Mouse (Mus musculus): Measurements from ENCODE around the gene Evl. TPM values are rescaled to one million over a fixed set of nuclear protein-coding genes. Genes with fewer than 3 reads are reported as not detected.

The Evl gene
- total and polyA plus RNA-seq, 3 experiments: 3.2 to 29.3 (median 11.3) TPM

DNA sequence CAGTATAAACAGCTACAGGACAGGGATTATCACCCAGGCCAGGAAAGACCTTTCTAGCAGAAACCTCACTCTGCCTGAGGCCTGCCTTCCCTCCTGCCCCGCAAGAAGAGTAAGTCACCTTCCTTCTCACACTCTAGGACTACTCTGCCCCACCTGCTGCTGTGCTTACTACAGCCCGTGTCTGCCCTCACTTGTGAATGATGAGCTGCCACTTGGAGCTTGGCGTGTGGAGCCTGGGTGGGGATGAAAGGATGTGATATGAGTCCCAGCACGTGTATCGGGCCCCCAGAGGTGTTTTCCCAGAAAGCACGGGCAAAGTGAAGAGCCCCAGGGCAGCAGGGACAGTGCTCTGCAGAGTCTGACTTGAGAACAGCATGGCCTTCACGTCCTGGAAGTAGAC lies 63.0 kb downstream of the Evl start:
- dilution Hi-C loops (cut with MboI; ENCODE audit: extremely low pct_ligation_motif_present, extremely low pct_unique_long_range_greater_than_20kb, low sequenced_read_pairs) (no loop called here), in situ Hi-C loops (cut with MboI; ENCODE audit: low pct_ligation_motif_present, low pct_unique_long_range_greater_than_20kb, low sequenced_read_pairs) (loop anchor here (5.0 to 25.0 kb wide), 2 partner anchors 35 to 145 kb away; no protein-coding TSS in a partner anchor)
- Histone ChIP-seq H3K36me3 (replicated peaks in 1 of 2; ENCODE audit: control insufficient read depth in 1 of 2, insufficient read depth in 1 of 2, low read length in 1 of 2) (no peaks in the 10 kb centered on the region), H3K79me2 (replicated peaks; ENCODE audit: control insufficient read depth, extremely low read depth, insufficient read depth, poor library complexity, severe bottlenecking) (no peaks in the 10 kb centered on the region), H3K9ac (ENCODE audit: insufficient read depth, low read depth) (no peak overlapping the region), H3K4me1 (ENCODE audit: control insufficient read depth in 1 of 2, insufficient read depth in 2 of 2) (peaks cover 0 to 8% of the 10 kb centered on the region in 2 experiments; a peak in 2 of 4 replicates), H3K27ac (ENCODE audit: insufficient read depth, low read depth) (no peak overlapping the region), H3K4me2 (ENCODE audit: insufficient read depth, low read depth, poor library complexity, severe bottlenecking) (no peak overlapping the region), H3K27me3 (replicated peaks) (peaks cover 2% of the 10 kb centered on the region), H3K9me3 (replicated peaks; ENCODE audit: low read length) (no peaks in the 10 kb centered on the region), H3K4me3 (replicated peaks in 1 of 3; ENCODE audit: low read depth in 2 of 3, low read length in 2 of 3, poor library complexity in 1 of 3) (no peak overlapping the region)
- no peak for TF ChIP-seq MYC (IDR thresholded peaks at IDR 0.05; ENCODE audit: low read depth, low read length)
- DNase-seq (ENCODE audit: extremely low read depth): no peak

DNA sequence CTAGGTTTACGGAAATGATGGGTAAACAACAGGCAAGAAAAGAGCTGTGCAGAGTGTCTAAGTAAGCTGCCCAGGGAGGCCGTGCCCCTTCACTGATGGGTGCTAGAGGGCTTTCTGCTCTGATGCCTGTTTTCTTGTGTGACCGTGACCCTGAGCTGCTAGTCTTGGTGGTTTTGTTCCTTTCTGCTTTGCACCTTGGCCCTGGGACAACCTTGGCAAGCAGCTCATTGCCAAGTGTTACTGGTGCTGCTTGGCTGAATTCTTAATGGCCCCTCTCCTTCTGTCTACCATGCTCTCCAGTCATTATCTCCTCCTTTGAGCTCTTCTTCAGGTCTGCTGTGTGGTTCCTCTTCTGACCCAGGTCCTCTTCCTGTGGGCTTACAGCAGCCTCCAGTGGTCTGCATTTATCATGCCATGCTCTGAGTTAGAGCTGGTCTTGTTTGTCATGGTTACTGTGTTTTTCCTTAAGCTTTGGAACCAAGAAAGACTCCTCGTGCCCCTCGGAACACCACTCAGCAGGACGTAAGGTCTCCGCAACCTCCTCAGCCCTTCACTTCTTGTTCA lies 65.4 kb downstream of the Evl start:
- no peak for DNase-seq (ENCODE audit: extremely low read depth)
- dilution Hi-C loops (cut with MboI; ENCODE audit: extremely low pct_ligation_motif_present, extremely low pct_unique_long_range_greater_than_20kb, low sequenced_read_pairs): no loop called here

GRCm38 (mm10) chr12:108622406-108622805 lies 67.9 kb downstream of the Evl start:
- TF ChIP-seq ZC3H11A (IDR thresholded peaks at IDR 0.05; ENCODE audit: low read depth, low read length): no peak
- TF ChIP-seq TBP (conservative IDR thresholded peaks at IDR 0.05; ENCODE audit: low read depth, low read length): no peak
- no peak for TF ChIP-seq POLR2AphosphoS2 (IDR thresholded peaks at IDR 0.05; ENCODE audit: low read depth, low read length)
- no peak for TF ChIP-seq ETS1 (conservative IDR thresholded peaks at IDR 0.05; ENCODE audit: low read depth, low read length)
- no peak for TF ChIP-seq POLR2A (IDR thresholded peaks at IDR 0.05; ENCODE audit: low read depth, low read length)
- TF ChIP-seq CHD2 (IDR thresholded peaks at IDR 0.05; ENCODE audit: low read length): no peak
- no peak for TF ChIP-seq JUN (IDR thresholded peaks at IDR 0.05; ENCODE audit: insufficient read depth, low read depth, low read length)
- no peak for TF ChIP-seq NRF1 (IDR thresholded peaks at IDR 0.05; ENCODE audit: low read depth, low read length)
- TF ChIP-seq CTCF (conservative IDR thresholded peaks at IDR 0.05 in 1 of 2, IDR thresholded peaks at IDR 0.05 in 1 of 2; ENCODE audit: low read depth in 2 of 2, low read length in 2 of 2): no peak
- TF ChIP-seq PAX5 (IDR thresholded peaks at IDR 0.05; ENCODE audit: low read length): no peak
- TF ChIP-seq SMC3 (IDR thresholded peaks at IDR 0.05; ENCODE audit: low read depth, low read length): no peak
- TF ChIP-seq ELF1 (IDR thresholded peaks at IDR 0.05; ENCODE audit: low read depth, low read length): no peak
- no peak for TF ChIP-seq HCFC1 (IDR thresholded peaks at IDR 0.05; ENCODE audit: low read depth, low read length)
- no peak for TF ChIP-seq KAT2A (IDR thresholded peaks at IDR 0.05; ENCODE audit: insufficient replicate concordance, low read length)
- TF ChIP-seq JUND (conservative IDR thresholded peaks at IDR 0.05; ENCODE audit: low read depth, low read length): no peak
- TF ChIP-seq ZNF384 (IDR thresholded peaks at IDR 0.05; ENCODE audit: low read depth, low read length): no peak
- no peak for TF ChIP-seq MAX (IDR thresholded peaks at IDR 0.05; ENCODE audit: low read length)
- no peak for TF ChIP-seq MAZ (IDR thresholded peaks at IDR 0.05; ENCODE audit: low read depth, low read length)
- TF ChIP-seq UBTF (IDR thresholded peaks at IDR 0.05; ENCODE audit: low read depth, low read length): no peak
- no peak overlapping the region for H3K27ac ChIP-seq (ENCODE audit: insufficient read depth, low read depth)
- in situ Hi-C loops (cut with MboI; ENCODE audit: low pct_ligation_motif_present, low pct_unique_long_range_greater_than_20kb, low sequenced_read_pairs) (loop anchor here (25.0 kb wide), 1 partner anchor 140 kb away; no protein-coding TSS in a partner anchor), dilution Hi-C loops (cut with MboI; ENCODE audit: extremely low pct_ligation_motif_present, extremely low pct_unique_long_range_greater_than_20kb, low sequenced_read_pairs) (no loop called here)
- peaks cover 0 to 7% of the 10 kb centered on the region in 2 experiments; a peak in 2 of 4 replicates for H3K4me1 ChIP-seq (ENCODE audit: control insufficient read depth in 1 of 2, insufficient read depth in 2 of 2)
- H3K9ac ChIP-seq (ENCODE audit: insufficient read depth, low read depth): no peak overlapping the region
- no peak overlapping the region for H3K4me3 ChIP-seq (replicated peaks in 1 of 3; ENCODE audit: low read depth in 2 of 3, low read length in 2 of 3, poor library complexity in 1 of 3)
- H3K9me3 ChIP-seq (replicated peaks; ENCODE audit: low read length): no peaks in the 10 kb centered on the region
- H3K4me2 ChIP-seq (ENCODE audit: insufficient read depth, low read depth, poor library complexity, severe bottlenecking): no peak overlapping the region
- DNase-seq (ENCODE audit: extremely low read depth): no peak
- H3K79me2 ChIP-seq (replicated peaks; ENCODE audit: control insufficient read depth, extremely low read depth, insufficient read depth, poor library complexity, severe bottlenecking): no peaks in the 10 kb centered on the region
- no peaks in the 10 kb centered on the region for H3K36me3 ChIP-seq (replicated peaks in 1 of 2; ENCODE audit: control insufficient read depth in 1 of 2, insufficient read depth in 1 of 2, low read length in 1 of 2)
- H3K27me3 ChIP-seq (replicated peaks): no peaks in the 10 kb centered on the region

More for the DNA sequence above, 65.4 kb downstream of the Evl start:
- H3K4me1 ChIP-seq (ENCODE audit: control insufficient read depth in 1 of 2, insufficient read depth in 2 of 2): peaks cover 0 to 8% of the 10 kb centered on the region in 2 experiments; a peak in 2 of 4 replicates
- H3K4me3 ChIP-seq (replicated peaks in 1 of 3; ENCODE audit: low read depth in 2 of 3, low read length in 2 of 3, poor library complexity in 1 of 3): no peak overlapping the region
- in situ Hi-C loops (cut with MboI; ENCODE audit: low pct_ligation_motif_present, low pct_unique_long_range_greater_than_20kb, low sequenced_read_pairs): loop anchor here (5.0 to 25.0 kb wide), 2 partner anchors 32 to 142 kb away; no protein-coding TSS in a partner anchor
- H3K4me2 ChIP-seq (ENCODE audit: insufficient read depth, low read depth, poor library complexity, severe bottlenecking): no peak overlapping the region
- no peak overlapping the region for H3K9ac ChIP-seq (ENCODE audit: insufficient read depth, low read depth)
- TF ChIP-seq USF1 (IDR thresholded peaks at IDR 0.05; ENCODE audit: low read depth, low read length) (no peak), MAFK (IDR thresholded peaks at IDR 0.05; ENCODE audit: insufficient replicate concordance, low read length) (no peak), MEF2A (IDR thresholded peaks at IDR 0.05; ENCODE audit: borderline replicate concordance, low read depth, low read length) (no peak)
- no peaks in the 10 kb centered on the region for H3K79me2 ChIP-seq (replicated peaks; ENCODE audit: control insufficient read depth, extremely low read depth, insufficient read depth, poor library complexity, severe bottlenecking)
- no peaks in the 10 kb centered on the region for H3K9me3 ChIP-seq (replicated peaks; ENCODE audit: low read length)
- H3K27me3 ChIP-seq (replicated peaks): peaks cover 2% of the 10 kb centered on the region
- H3K36me3 ChIP-seq (replicated peaks in 1 of 2; ENCODE audit: control insufficient read depth in 1 of 2, insufficient read depth in 1 of 2, low read length in 1 of 2): no peaks in the 10 kb centered on the region
- H3K27ac ChIP-seq (ENCODE audit: insufficient read depth, low read depth): no peak overlapping the region
